Mouse (Mus musculus) intestine, embryonic 14.5 days (tissue): ENCODE results near the gene 5830473C10Rik. TPM values are rescaled to one million over a fixed set of nuclear protein-coding genes. Genes with fewer than 3 reads are reported as not detected.
A peak's percentile ranks its signal among the peaks of the same experiment; 100 is the strongest.

ENCODE experiments used
- ATAC-seq: fragments of 200-750 bp; cut with Nextera tagmentation; replicated peaks from 2 replicates; pipeline ENCODE4 v1.8.0; 2017; ENCODE audit warnings: low read depth, moderate number of reproducible peaks, moderate TSS enrichment, moderate library complexity; ENCODE audit not compliant: low FRiP score, low TSS enrichment
- DNase-seq: peaks from one replicate; pipeline ENCODE4 v3.0.0-alpha.2; 2018; ENCODE audit warnings: low spot score
- H3K27ac ChIP-seq: fragments of 300-500 bp; sonication (generic); 2 replicates; pipeline ENCODE4 v1.5.1; 2014; ENCODE audit warnings: low read depth, mild to moderate bottlenecking, control low read depth
- H3K27me3 ChIP-seq: fragments of 300-500 bp; sonication (generic); replicated peaks from 2 replicates; pipeline ENCODE4 v1.6.1; 2014; ENCODE audit warnings: low read length, control low read depth; ENCODE audit not compliant: control insufficient read depth, insufficient read depth
- H3K36me3 ChIP-seq: fragments of 300-500 bp; sonication (generic); 2 replicates; pipeline ENCODE4 v1.6.1; 2014; ENCODE audit warnings: low read length, control low read depth; ENCODE audit not compliant: control insufficient read depth, insufficient read depth
- H3K4me1 ChIP-seq: fragments of 300-500 bp; sonication (generic); replicated peaks from 2 replicates; pipeline ENCODE4 v1.6.1; 2014; ENCODE audit warnings: low read length, control low read depth, mixed read lengths; ENCODE audit not compliant: control insufficient read depth, insufficient read depth
- H3K4me2 ChIP-seq: fragments of 300-500 bp; sonication (generic); 2 replicates; pipeline ENCODE4 v1.6.1; 2014; ENCODE audit warnings: low read length
- H3K4me3 ChIP-seq: fragments of 300-500 bp; sonication (generic); 2 replicates; pipeline ENCODE4 v1.5.1; 2014; ENCODE audit warnings: low read depth, low read length, control low read depth, mixed read lengths
- H3K9ac ChIP-seq: fragments of 300-500 bp; sonication (generic); 2 replicates; pipeline ENCODE4 v1.6.1; 2014; ENCODE audit warnings: mild to moderate bottlenecking, low read length
- H3K9me3 ChIP-seq: fragments of 300-500 bp; sonication (generic); 2 replicates; pipeline ENCODE4 v1.6.1; 2016; ENCODE audit warnings: low read length, control low read depth; ENCODE audit not compliant: control insufficient read depth
- WGBS: fragments of 180-500 bp; shearing (Covaris S2); extraction: QIAGEN DNeasy Blood & Tissue Kit; methylation state at CpG from one replicate; pipeline ENCODE4 v1.1.7; 2014; 5-methylcytosine and 5-hydroxymethylcytosine counted together
- polyA plus RNA-seq: library from polyadenylated mRNA; unstranded; fragments of >200 nt; fragmentation: Nextera tagmentation; extraction: Ambion mirVana; gene quantifications from 2 replicates; pipeline ENCODE4 v1.2.1, GENCODE M21; 2014

Gene 5830473C10Rik
- polyA plus RNA-seq, 1 experiment from 2014 or later: 0.18 TPM

DNA sequence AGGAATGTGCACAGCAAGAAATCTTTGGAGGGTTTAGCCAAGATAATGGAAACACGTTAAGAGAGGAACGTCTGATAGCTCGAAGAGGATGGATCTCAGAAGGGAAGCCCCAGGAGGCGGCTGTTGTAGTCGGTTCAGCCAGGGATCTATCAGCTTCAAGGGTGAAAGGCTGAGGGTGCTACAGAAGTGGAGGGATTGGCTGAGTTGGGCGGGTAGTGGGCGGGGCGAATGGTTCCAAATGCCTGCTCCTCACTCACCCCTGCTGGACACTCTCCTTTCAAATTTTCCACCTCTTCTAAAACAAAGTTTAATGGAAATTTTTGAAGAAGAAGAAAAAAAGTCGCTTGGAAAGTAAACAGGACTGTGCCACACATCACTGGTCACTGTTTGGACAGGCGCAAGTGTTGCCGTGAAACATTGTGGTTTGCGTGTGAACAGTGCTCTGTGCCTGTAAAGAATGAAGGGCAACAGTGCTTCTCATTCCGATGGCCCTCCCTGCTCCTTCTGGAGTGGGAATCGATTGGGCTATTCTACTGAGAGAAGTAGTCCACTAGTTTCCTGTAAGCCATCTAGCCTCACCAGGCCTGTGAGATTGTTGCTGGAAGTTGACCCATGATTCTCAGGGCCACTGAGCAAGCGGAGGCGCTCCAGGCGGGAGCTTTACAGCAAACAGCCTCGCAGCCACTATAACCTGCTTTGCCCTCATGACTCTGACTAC, 64.0 kb downstream of the 5830473C10Rik start:
- no peaks in the 10 kb centered on the region for H3K4me1 ChIP-seq
- no peak overlapping the region for H3K4me3 ChIP-seq
- H3K4me2 ChIP-seq: no peak overlapping the region
- H3K27ac ChIP-seq: no peak overlapping the region
- 77% methylated on average over 18 of the region's 18 CpGs for WGBS
- H3K27me3 ChIP-seq: no peaks in the 10 kb centered on the region
- DNase-seq: no peak
- H3K9ac ChIP-seq: no peak overlapping the region
- no peaks in the 10 kb centered on the region for H3K9me3 ChIP-seq
- no peak for ATAC-seq
- H3K36me3 ChIP-seq: no peaks in the 10 kb centered on the region

GRCm38 (mm10) chr5:90627423-90627822, 66.5 kb downstream of the 5830473C10Rik start:
- 94% methylated on average over 4 of the region's 4 CpGs for WGBS
- Histone ChIP-seq H3K27me3 (no peaks in the 10 kb centered on the region), H3K9ac (no peak overlapping the region), H3K4me2 (no peak overlapping the region), H3K36me3 (no peaks in the 10 kb centered on the region), H3K9me3 (no peaks in the 10 kb centered on the region), H3K4me3 (no peak overlapping the region), H3K27ac (no peak overlapping the region), H3K4me1 (no peaks in the 10 kb centered on the region)
- DNase-seq (no peak), ATAC-seq (no peak)

- H3K36me3 ChIP-seq: no peaks in the 10 kb centered on the region
- H3K4me3 ChIP-seq: no peak overlapping the region
- no peaks in the 10 kb centered on the region for H3K4me1 ChIP-seq
- no peak for ATAC-seq
- H3K9me3 ChIP-seq: no peaks in the 10 kb centered on the region
- no peak overlapping the region for H3K9ac ChIP-seq
- H3K27ac ChIP-seq: no peak overlapping the region
- no peak for DNase-seq
- 87% methylated on average over 3 of the region's 3 CpGs for WGBS
- H3K27me3 ChIP-seq: no peaks in the 10 kb centered on the region
- no peak overlapping the region for H3K4me2 ChIP-seq
Observed at GRCm38 (mm10) chr5:90628011-90628410, 67.1 kb downstream of the 5830473C10Rik start.

GRCm38 (mm10) chr5:90628530-90628929, 67.6 kb downstream of the 5830473C10Rik start:
- Histone ChIP-seq H3K36me3 (no peaks in the 10 kb centered on the region), H3K27ac (no peak overlapping the region), H3K9ac (no peak overlapping the region), H3K4me1 (no peaks in the 10 kb centered on the region), H3K4me3 (no peak overlapping the region), H3K9me3 (no peaks in the 10 kb centered on the region), H3K4me2 (no peak overlapping the region), H3K27me3 (no peaks in the 10 kb centered on the region)
- no peak for DNase-seq
- no peak for ATAC-seq
- WGBS: 75% methylated on average over 1 of the region's 1 CpGs

DNA sequence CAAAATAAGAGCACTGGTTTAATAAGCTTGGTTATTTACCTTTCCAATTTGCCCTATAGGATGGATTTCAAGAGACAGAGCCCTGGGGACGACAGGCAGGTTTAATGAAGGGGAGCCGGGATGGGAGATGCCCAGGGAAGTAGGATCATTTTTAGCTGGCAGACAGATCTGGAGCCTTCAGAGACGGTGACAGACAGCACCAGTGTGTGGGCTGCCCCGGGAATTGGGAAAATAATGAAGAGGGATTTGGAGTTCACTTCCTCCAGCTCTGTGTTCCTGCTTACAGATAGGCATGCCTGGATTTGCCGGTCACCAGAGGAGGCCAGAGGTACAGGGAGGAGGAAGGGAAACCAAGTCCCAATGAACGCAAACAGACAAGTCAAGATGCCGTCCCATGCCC, 74.0 kb downstream of the 5830473C10Rik start:
- H3K4me2 ChIP-seq: no peak overlapping the region
- H3K4me3 ChIP-seq: no peak overlapping the region
- H3K27ac ChIP-seq: no peak overlapping the region
- 91% methylated on average over 7 of the region's 7 CpGs for WGBS
- 0 out of 2 replicates have a peak, but pooled peaks cover 2% of the 10 kb centered on the region for H3K4me1 ChIP-seq
- H3K9ac ChIP-seq: no peak overlapping the region
- no peaks in the 10 kb centered on the region for H3K9me3 ChIP-seq
- ATAC-seq (no peak), DNase-seq (no peak)
- no peaks in the 10 kb centered on the region for H3K36me3 ChIP-seq
- no peaks in the 10 kb centered on the region for H3K27me3 ChIP-seq

DNA sequence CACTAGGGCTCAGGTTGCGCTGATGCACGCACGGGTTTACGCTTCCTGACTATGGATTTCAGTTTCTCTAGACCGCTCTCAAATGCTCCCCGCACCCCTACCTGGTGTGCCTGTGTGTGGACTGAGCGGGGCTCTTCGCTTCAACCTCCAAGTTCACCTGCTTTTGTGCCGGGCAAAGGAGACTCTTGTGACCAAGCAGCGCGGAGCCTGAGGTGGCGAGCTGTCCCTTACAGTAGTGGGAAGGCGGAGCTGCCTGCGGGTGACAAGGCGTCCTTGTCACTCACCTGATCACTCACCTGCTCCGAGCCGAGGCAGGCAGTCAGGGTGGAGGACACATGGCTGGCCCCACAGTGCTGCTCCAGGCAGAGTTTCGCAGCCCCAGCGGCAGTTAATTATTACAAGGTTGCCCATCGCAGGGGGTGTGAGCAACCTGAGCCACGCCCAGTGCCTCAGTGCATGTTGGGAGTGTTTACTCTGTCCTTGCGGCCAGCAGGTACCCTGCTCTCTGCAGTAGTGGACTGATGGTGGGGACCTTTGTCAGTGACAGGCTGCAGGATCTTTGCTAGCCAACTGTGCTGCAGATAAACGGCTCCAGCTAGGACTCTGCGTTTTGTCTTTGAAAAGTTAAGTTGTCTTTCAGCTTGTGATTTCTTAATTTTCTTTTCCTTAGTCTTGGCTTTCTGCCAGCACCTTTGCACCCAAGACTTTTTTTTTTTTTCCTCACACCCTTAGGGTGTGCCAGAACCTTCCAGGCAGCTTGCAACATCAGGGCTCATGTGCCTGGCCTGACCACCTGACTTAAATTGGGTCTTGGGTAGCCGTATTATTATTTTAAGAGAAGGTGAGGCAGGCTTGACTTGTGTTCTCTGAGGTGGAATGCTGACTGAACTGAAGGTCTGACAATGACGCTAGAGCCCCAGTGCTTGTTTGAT, 79.6 kb downstream of the 5830473C10Rik start, which contains the start of gene Rassf6:
Rassf6 (minus strand) TSS at position 372 of the 932 bp plus-strand sequence.
- peak within 1 kb of the TSS; percentile 37 for H3K9ac ChIP-seq
- peak; percentile 97 for ATAC-seq
- H3K4me1 ChIP-seq: peaks cover 16% of the 10 kb centered on the region
- H3K9me3 ChIP-seq: no peaks in the 10 kb centered on the region
- peak; percentile 78 for DNase-seq
- peak within 1 kb of the TSS; percentile 75 for H3K27ac ChIP-seq
- H3K27me3 ChIP-seq: no peaks in the 10 kb centered on the region
- peak within 1 kb of the TSS; percentile 71 for H3K4me2 ChIP-seq
- 6% methylated on average over 26 of the region's 26 CpGs for WGBS
- no peaks in the 10 kb centered on the region for H3K36me3 ChIP-seq
- peak within 1 kb of the TSS; percentile 36 for H3K4me3 ChIP-seq

DNA sequence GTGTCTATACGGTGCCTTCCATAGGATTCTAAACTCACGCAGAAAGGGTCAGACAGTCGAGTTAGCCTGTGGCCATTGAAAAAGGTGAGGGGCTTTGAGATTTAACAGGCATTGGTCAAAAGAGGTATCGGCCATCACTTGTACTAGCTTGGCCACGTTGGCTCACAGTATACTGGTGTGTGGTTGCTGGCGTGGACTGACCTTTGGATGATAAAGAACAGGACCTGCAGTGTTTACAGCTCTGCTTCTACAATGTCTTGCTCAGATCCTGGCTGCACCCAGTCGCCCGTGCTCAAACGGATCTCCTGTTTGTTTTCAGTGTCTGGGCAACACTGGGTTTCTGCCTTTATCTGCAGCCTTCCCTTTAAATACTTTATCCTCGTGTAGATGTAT, 80.3 kb downstream of the 5830473C10Rik start:
- Histone ChIP-seq H3K27me3 (no peaks in the 10 kb centered on the region), H3K27ac (peak overlapping the region; percentile 75), H3K9me3 (no peaks in the 10 kb centered on the region), H3K4me1 (peaks cover 16% of the 10 kb centered on the region), H3K4me3 (no peak overlapping the region), H3K4me2 (peak overlapping the region; percentile 71), H3K9ac (no peak overlapping the region), H3K36me3 (no peaks in the 10 kb centered on the region)
- DNase-seq (peak; percentile 65), ATAC-seq (peak; percentile 48)
- WGBS: 14% methylated on average over 10 of the region's 10 CpGs

DNA sequence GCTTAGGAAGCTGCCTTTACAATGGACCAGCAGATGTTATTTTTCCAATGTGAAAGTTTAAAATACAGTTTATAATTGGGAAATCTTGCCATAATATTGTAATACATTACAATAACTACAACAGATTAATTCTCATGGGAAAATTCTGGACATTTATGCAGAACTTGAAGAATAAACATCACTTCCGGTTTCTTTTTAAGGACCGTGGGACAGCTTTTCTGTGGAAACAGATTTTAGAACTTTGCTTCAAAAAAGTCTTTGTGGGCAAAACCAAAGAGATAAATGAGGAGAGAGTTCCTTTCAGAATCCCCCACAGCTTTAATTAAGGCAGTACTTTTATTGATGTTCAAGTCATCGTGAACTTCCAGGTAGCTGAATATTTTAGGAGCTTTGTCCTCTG, 84.7 kb downstream of the 5830473C10Rik start:
- Histone ChIP-seq H3K9me3 (no peaks in the 10 kb centered on the region), H3K27ac (no peak overlapping the region), H3K4me3 (no peak overlapping the region), H3K4me1 (peaks cover 9% of the 10 kb centered on the region), H3K27me3 (no peaks in the 10 kb centered on the region), H3K9ac (no peak overlapping the region), H3K4me2 (no peak overlapping the region), H3K36me3 (no peaks in the 10 kb centered on the region)
- ATAC-seq (no peak), DNase-seq (no peak)
- 65% methylated on average over 3 of the region's 3 CpGs for WGBS
